Mouse (Mus musculus) granulocyte monocyte progenitor cell, adult 5-6 weeks (primary cell): Measurements from ENCODE around the gene Olfr1496. TPM values are rescaled to one million over a fixed set of nuclear protein-coding genes. Genes with fewer than 3 reads are reported as not detected.
A peak's percentile ranks its signal among the peaks of the same experiment; 100 is the strongest.
"Not testable (repeated sequence)": the region's sequence is repeated elsewhere in the genome, so short reads cannot be mapped to it uniquely, and the experiment has no call there.

ENCODE experiments used
- ATAC-seq: replicated peaks from 2 replicates; pipeline ENCODE4 v1.8.0; 2016; ENCODE audit warnings: mild to moderate bottlenecking, moderate TSS enrichment, inconsistent platforms; ENCODE audit not compliant: poor library complexity, severe bottlenecking
- total RNA-seq, 2 experiments: library from RNA; stranded (forward) in 1 of 2; stranded (reverse) in 1 of 2; fragments of 200-712, 200-1000 nt in 1 of 2; fragments of >200 nt in 1 of 2; fragmentation: Nextera tagmentation in 1 of 2; gene quantifications; 2 replicates each; pipeline ENCODE4 v1.2.3; 2014 to 2017

The Olfr1496 gene
- total RNA-seq (2014; fragmentation: Nextera tagmentation) (not detected in 2 replicates), total RNA-seq (2017) (not detected in 2 replicates)

DNA sequence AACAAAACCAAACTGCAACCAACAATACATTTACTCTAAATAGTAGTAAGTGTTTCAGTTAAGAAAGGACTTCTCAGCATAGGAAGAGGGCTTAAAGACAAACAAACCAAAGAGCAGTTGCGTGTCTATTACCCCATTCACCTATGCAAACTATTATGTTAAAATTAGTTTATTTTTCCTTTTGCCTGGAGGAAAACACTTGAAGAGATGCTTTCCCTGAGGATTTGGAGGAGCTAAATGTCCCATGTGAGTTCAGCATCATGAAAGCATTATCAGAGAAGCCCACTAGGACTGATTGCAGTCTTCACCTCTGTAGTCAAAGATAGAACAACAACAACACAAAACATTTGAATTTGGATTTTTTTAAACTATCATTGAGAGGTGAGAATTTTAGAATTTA, at the start of gene Olfr1496:
Gene Olfr1496, plus strand, starts transcription at position 301 of the 400 bp plus-strand sequence.
- ATAC-seq = no peak

DNA sequence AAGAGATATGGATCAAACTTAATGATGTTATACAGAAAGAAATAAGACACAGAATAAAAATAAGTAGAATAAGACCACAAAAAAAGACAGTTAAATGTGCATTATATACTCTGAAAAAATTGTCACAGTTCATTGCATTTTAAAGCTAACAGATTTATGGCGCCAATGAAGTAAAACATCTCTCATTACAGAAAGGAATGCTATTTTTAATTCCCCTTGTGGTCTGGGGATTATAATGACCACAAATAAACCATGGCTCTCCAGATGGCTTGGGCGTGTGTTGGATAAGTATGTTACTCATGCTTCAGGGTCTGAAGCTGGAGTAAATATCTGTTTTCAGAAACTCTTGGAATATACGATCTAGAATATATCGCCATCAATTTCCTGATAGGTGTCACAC, 38.2 kb upstream of the Olfr1496 start, which contains the start of gene Olfr1494:
Gene Olfr1494, plus strand, starts transcription at position 301 of the 400 bp plus-strand sequence.
- no peak for ATAC-seq

- ATAC-seq = no peak
These were observed 28.3 kb upstream of the Olfr1496 start for GRCm38 (mm10) chr19:13749366-13749765.

GRCm38 (mm10) chr19:13764306-13764705, 13.4 kb upstream of the Olfr1496 start, which contains the start of gene Olfr1495:
Olfr1495 (plus strand) TSS chr19:13764606.
- ATAC-seq = no peak

- no peak for ATAC-seq
These were observed 9.0 kb upstream of the Olfr1496 start for GRCm38 (mm10) chr19:13768565-13769276.

DNA sequence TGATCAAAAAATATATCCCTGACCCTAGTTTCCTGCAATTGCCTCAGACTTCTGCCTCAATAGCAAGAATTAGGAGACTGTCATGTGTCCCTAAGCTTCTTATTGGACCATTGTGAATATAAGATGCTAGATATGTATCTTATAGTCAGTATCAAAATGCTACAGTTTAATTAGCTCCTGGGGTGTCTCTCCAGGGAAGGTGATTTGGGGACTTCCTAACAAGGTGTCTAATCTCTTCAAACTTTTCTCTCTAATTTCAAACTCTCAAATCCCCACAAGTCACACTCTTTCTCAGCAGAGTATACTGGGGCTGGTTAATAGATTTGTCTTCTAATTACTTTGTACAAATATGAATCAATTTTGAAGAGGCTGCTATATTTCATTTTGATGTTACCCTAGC, 20.4 kb downstream of the Olfr1496 start, which contains the start of gene Olfr1497:
Gene Olfr1497, minus strand, starts transcription at position 101 of the 400 bp plus-strand sequence.
- ATAC-seq = no peak

DNA sequence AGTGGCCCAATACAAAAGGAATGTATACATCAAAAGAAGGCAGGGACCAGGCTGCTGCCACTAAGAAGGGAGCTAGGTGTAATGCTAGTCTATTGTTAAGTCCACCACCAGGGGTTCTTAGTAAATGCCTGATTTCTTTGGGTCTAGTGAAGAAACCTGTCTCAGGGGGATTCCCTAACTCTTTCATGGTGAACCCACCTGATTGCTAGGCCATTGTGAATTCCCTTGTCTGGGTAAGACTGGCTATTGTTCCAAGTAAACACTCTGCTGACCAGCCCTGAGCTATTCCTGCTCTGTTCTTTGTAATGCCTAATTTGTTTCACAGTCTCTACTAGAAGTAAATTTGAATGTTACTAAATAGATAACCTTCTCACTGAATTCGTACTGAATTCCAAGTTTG, 27.8 kb downstream of the Olfr1496 start:
- ATAC-seq = not testable (repeated sequence)

GRCm38 (mm10) chr19:13812823-13813222, 35.1 kb downstream of the Olfr1496 start:
- no peak for ATAC-seq

DNA sequence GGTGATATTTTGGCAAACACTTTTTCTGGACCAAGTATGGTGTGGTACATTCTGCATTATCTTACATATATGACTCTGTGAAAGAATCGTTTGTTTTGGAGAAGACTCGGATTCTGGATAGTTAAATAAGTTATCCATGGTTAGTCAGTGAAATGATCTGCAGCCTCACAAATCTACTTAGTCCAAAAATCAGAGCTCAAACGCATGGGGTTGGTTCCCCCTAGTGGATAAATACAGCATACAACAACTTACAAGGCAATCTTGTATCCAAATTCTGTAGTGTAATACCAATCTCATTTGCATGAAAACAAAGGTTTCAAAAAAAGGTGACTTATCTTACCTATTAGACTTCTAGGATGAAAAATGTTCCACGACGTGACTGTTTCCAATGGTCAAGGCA, 41.1 kb downstream of the Olfr1496 start:
- no peak for ATAC-seq

DNA sequence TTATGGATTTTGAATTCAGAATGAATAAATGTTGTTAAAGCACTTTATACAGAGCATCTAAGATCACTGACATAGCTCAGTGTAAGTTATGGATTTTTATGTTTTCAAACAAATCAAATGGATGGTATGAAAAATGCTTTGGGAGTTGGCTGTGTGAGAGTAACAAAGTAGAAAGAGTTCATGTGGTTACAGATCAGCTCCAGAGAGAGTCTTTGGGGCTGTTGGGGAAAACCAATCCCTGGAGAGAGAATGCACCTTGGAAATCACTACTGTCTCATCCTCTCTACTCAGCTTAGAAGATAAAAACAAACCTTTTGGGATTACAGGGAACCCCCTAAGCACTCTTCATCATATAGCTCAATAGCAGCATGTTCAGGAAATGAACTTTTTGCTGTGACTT, 41.7 kb downstream of the Olfr1496 start, which contains the start of gene Olfr1499:
Gene Olfr1499, minus strand, starts transcription at position 101 of the 400 bp plus-strand sequence.
- no peak for ATAC-seq

DNA sequence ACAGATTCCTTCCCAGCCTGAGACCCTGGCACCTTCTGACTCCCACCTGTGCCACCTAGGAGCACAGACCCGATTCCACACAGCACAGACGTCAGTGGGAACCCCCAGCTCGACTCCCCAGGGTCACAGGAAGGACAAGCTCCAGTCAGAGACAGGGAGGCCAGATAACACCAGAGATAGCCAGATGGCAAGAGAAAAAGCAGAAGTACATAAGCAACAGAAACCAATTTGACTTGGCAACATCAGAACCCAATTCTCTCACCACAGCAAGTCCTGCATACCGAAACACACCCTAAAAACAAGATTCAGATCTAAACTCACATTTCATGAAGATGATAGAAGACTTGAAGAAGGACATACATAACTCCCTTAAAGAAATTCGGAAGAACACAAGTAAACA, 43.2 kb downstream of the Olfr1496 start:
- ATAC-seq = 0 out of 2 replicates have a peak, but pooled peaks have one; percentile 3

- no peak for ATAC-seq
These were observed 50.8 kb downstream of the Olfr1496 start for GRCm38 (mm10) chr19:13828447-13828846.

DNA sequence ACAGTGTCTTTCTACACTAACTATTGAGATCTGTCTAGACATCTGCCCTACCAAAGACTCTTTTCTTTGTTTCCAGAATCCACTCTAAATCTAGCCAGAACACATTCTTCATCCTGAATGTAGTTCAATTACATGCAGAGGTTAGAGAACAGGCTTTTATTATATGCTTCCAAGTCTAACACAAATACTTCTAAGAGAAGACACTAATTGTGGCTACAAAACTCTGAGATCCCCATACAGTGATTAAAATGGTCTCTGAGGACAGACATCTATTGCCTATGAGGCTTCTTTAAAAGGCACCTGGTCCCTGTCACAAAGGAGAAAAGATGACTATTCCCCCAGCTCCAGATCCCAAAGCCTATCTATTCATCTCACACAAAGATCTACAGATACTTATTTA, 52.7 kb downstream of the Olfr1496 start, which contains the start of gene Olfr1500:
Gene Olfr1500, minus strand, starts transcription at position 101 of the 400 bp plus-strand sequence.
- ATAC-seq = no peak

Other genes with a start within 250 kb of the Olfr1496 start
- not detected in 2 replicates for gene Olfr1480, start 250.0 kb upstream of the Olfr1496 start, total RNA-seq (2014; fragmentation: Nextera tagmentation)
- gene Olfr1480, start 250.0 kb upstream of the Olfr1496 start, total RNA-seq (2017) = not detected in 2 replicates
- not detected in 2 replicates for gene Olfr1484, start 194.4 kb upstream of the Olfr1496 start, total RNA-seq (2014; fragmentation: Nextera tagmentation)
- not detected in 2 replicates for gene Olfr1484, start 194.4 kb upstream of the Olfr1496 start, total RNA-seq (2017)
- not detected in 2 replicates for gene Olfr1487, start 160.5 kb upstream of the Olfr1496 start, total RNA-seq (2014; fragmentation: Nextera tagmentation)
- gene Olfr1487, start 160.5 kb upstream of the Olfr1496 start, total RNA-seq (2017) = not detected in 2 replicates
- not detected in 2 replicates for gene Olfr1489, start 146.3 kb upstream of the Olfr1496 start, total RNA-seq (2014; fragmentation: Nextera tagmentation)
- not detected in 2 replicates for gene Olfr1489, start 146.3 kb upstream of the Olfr1496 start, total RNA-seq (2017)
- gene Olfr1490, start 126.8 kb upstream of the Olfr1496 start, total RNA-seq (2014; fragmentation: Nextera tagmentation) = not detected in 2 replicates
- not detected in 2 replicates for gene Olfr1490, start 126.8 kb upstream of the Olfr1496 start, total RNA-seq (2017)
- gene Olfr1491, start 80.6 kb upstream of the Olfr1496 start, total RNA-seq (2014; fragmentation: Nextera tagmentation) = not detected in 2 replicates
- gene Olfr1491, start 80.6 kb upstream of the Olfr1496 start, total RNA-seq (2017) = not detected in 2 replicates
- not detected in 2 replicates for gene Olfr1493-ps1, start 54.6 kb upstream of the Olfr1496 start, total RNA-seq (2014; fragmentation: Nextera tagmentation)
- gene Olfr1493-ps1, start 54.6 kb upstream of the Olfr1496 start, total RNA-seq (2017) = not detected in 2 replicates
- gene Olfr1494, start 38.1 kb upstream of the Olfr1496 start, total RNA-seq (2014; fragmentation: Nextera tagmentation) = not detected in 2 replicates
- not detected in 2 replicates for gene Olfr1494, start 38.1 kb upstream of the Olfr1496 start, total RNA-seq (2017)
- not detected in 2 replicates for gene Olfr1495, start 13.3 kb upstream of the Olfr1496 start, total RNA-seq (2014; fragmentation: Nextera tagmentation)
- not detected in 2 replicates for gene Olfr1495, start 13.3 kb upstream of the Olfr1496 start, total RNA-seq (2017)
- not detected in 2 replicates for gene Olfr1497, start 20.3 kb downstream of the Olfr1496 start, total RNA-seq (2014; fragmentation: Nextera tagmentation)
- gene Olfr1497, start 20.3 kb downstream of the Olfr1496 start, total RNA-seq (2017) = not detected in 2 replicates
- not detected in 2 replicates for gene Olfr1499, start 41.6 kb downstream of the Olfr1496 start, total RNA-seq (2014; fragmentation: Nextera tagmentation)
- not detected in 2 replicates for gene Olfr1499, start 41.6 kb downstream of the Olfr1496 start, total RNA-seq (2017)
- gene Olfr1500, start 52.6 kb downstream of the Olfr1496 start, total RNA-seq (2014; fragmentation: Nextera tagmentation) = not detected in 2 replicates
- not detected in 2 replicates for gene Olfr1500, start 52.6 kb downstream of the Olfr1496 start, total RNA-seq (2017)
- gene Olfr1501, start 72.8 kb downstream of the Olfr1496 start, total RNA-seq (2014; fragmentation: Nextera tagmentation) = not detected in 2 replicates
- gene Olfr1501, start 72.8 kb downstream of the Olfr1496 start, total RNA-seq (2017) = not detected in 2 replicates
- gene Olfr1502, start 83.9 kb downstream of the Olfr1496 start, total RNA-seq (2014; fragmentation: Nextera tagmentation) = not detected in 2 replicates
- gene Olfr1502, start 83.9 kb downstream of the Olfr1496 start, total RNA-seq (2017) = not detected in 2 replicates
- gene Olfr1504, start 120.0 kb downstream of the Olfr1496 start, total RNA-seq (2014; fragmentation: Nextera tagmentation) = not detected in 2 replicates
- not detected in 2 replicates for gene Olfr1504, start 120.0 kb downstream of the Olfr1496 start, total RNA-seq (2017)
- gene Olfr1505, start 135.7 kb downstream of the Olfr1496 start, total RNA-seq (2014; fragmentation: Nextera tagmentation) = not detected in 2 replicates
- not detected in 2 replicates for gene Olfr1505, start 135.7 kb downstream of the Olfr1496 start, total RNA-seq (2017)